Mouse (Mus musculus): ENCODE measurements around the gene Gga1. TPM values are rescaled to one million over a fixed set of nuclear protein-coding genes. Genes with fewer than 3 reads are reported as not detected.

Gga1 gene
- polyA plus RNA-seq, 1 experiment from 2014 or later: 42.5 TPM

DNA sequence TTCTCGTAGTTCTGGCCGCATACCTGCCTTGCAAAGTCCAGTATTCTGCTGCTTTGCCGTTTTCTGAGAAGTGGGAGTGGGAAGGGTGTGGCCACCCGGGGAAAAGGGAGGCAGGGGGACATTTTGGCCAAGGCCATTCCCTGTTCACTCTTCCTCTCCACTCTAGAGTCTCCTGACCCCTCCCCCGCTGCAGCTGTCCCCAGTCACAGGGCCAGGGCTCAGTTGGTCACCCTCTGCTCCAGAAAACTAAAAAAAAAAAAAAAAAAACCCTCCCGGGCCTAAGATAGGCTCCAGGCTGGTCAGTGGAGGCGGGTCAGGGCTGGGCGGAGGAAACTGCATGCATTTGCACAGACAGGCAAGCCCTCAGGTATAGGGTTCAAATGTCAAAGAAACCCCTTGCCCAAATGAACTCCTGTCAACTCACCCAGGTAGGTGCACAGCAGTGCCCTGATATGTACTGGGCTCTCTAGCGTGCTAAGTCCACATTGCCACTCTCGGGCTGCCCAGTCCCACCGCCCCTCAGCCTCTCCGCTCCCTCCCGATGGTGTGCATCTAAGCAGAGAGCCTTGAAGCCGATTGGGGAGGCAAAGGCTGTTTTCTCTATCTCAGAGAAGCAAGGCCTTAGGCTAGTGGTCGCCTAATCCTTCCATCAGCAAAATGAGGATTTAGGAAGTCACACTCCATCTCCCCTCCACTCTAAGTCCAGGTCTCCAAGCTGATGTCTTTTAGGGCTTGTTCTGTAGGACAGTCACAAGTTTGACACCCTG is 50.2 kb downstream of the Gga1 start:
- ATAC-seq (ENCODE audit: low read depth): no peak
- WGBS: 19% methylated on average over 15 of the region's 15 CpGs
- peaks cover 29% of the 10 kb centered on the region for H3K4me1 ChIP-seq (ENCODE audit: control insufficient read depth, insufficient read depth, low read length)

GRCm38 (mm10) chr15:78927788-78928457 is 50.9 kb downstream of the Gga1 start:
- H3K27ac ChIP-seq (replicated peaks; ENCODE audit: low read depth, low read length): peak overlapping the region; percentile 91
- peak overlapping the region; percentile 66 for H3K9ac ChIP-seq (ENCODE audit: low read depth, low read length)
- ATAC-seq (ENCODE audit: low read depth) (peak; percentile 69), DNase-seq (ENCODE audit: low spot score) (peak; percentile 96)
- no peaks in the 10 kb centered on the region for H3K27me3 ChIP-seq (replicated peaks; ENCODE audit: control insufficient read depth, insufficient read depth, low read length)
- peak overlapping the region; percentile 94 for H3K4me2 ChIP-seq (ENCODE audit: low read depth, low read length)
- H3K9me3 ChIP-seq (ENCODE audit: control insufficient read depth, low read length): no peaks in the 10 kb centered on the region
- H3K4me3 ChIP-seq (ENCODE audit: low read depth, low read length): peak overlapping the region; percentile 45
- H3K36me3 ChIP-seq (ENCODE audit: control insufficient read depth, insufficient read depth, low read length): peaks cover 23% of the 10 kb centered on the region
- H3K4me1 ChIP-seq (ENCODE audit: control insufficient read depth, insufficient read depth, low read length): peaks cover 28% of the 10 kb centered on the region
- WGBS: under 1% methylated on average over 21 of the region's 35 CpGs

More for the DNA sequence above, 50.2 kb downstream of the Gga1 start:
- Histone ChIP-seq H3K27me3 (replicated peaks; ENCODE audit: control insufficient read depth, insufficient read depth, low read length) (no peaks in the 10 kb centered on the region), H3K4me3 (ENCODE audit: low read depth, low read length) (peak overlapping the region; percentile 45), H3K4me2 (ENCODE audit: low read depth, low read length) (peak overlapping the region; percentile 94), H3K36me3 (ENCODE audit: control insufficient read depth, insufficient read depth, low read length) (peaks cover 23% of the 10 kb centered on the region), H3K27ac (replicated peaks; ENCODE audit: low read depth, low read length) (peak overlapping the region; percentile 91), H3K9me3 (ENCODE audit: control insufficient read depth, low read length) (no peaks in the 10 kb centered on the region), H3K9ac (ENCODE audit: low read depth, low read length) (peak overlapping the region; percentile 66)
- no peak for DNase-seq (ENCODE audit: low spot score)

GRCm38 (mm10) chr15:78928539-78928938 is 51.5 kb downstream of the Gga1 start:
- H3K27ac ChIP-seq (replicated peaks; ENCODE audit: low read depth, low read length): peak overlapping the region; percentile 91
- no peak for ATAC-seq (ENCODE audit: low read depth)
- peaks cover 23% of the 10 kb centered on the region for H3K36me3 ChIP-seq (ENCODE audit: control insufficient read depth, insufficient read depth, low read length)
- 46% methylated on average over 8 of the region's 8 CpGs for WGBS
- peaks cover 21% of the 10 kb centered on the region for H3K4me1 ChIP-seq (ENCODE audit: control insufficient read depth, insufficient read depth, low read length)
- no peaks in the 10 kb centered on the region for H3K27me3 ChIP-seq (replicated peaks; ENCODE audit: control insufficient read depth, insufficient read depth, low read length)
- no peaks in the 10 kb centered on the region for H3K9me3 ChIP-seq (ENCODE audit: control insufficient read depth, low read length)
- peak overlapping the region; percentile 66 for H3K9ac ChIP-seq (ENCODE audit: low read depth, low read length)
- H3K4me2 ChIP-seq (ENCODE audit: low read depth, low read length): peak overlapping the region; percentile 94
- no peak for DNase-seq (ENCODE audit: low spot score)
- H3K4me3 ChIP-seq (ENCODE audit: low read depth, low read length): peak overlapping the region; percentile 45

- Histone ChIP-seq H3K9ac (ENCODE audit: low read depth, low read length) (no peak overlapping the region), H3K27ac (replicated peaks; ENCODE audit: low read depth, low read length) (no peak overlapping the region), H3K27me3 (replicated peaks; ENCODE audit: control insufficient read depth, insufficient read depth, low read length) (no peaks in the 10 kb centered on the region), H3K4me3 (ENCODE audit: low read depth, low read length) (no peak overlapping the region), H3K4me1 (ENCODE audit: control insufficient read depth, insufficient read depth, low read length) (peaks cover 11% of the 10 kb centered on the region), H3K9me3 (ENCODE audit: control insufficient read depth, low read length) (no peaks in the 10 kb centered on the region), H3K4me2 (ENCODE audit: low read depth, low read length) (no peak overlapping the region), H3K36me3 (ENCODE audit: control insufficient read depth, insufficient read depth, low read length) (peaks cover 23% of the 10 kb centered on the region)
- 78% methylated on average over 6 of the region's 6 CpGs for WGBS
- no peak for ATAC-seq (ENCODE audit: low read depth)
- DNase-seq (ENCODE audit: low spot score): no peak
Measured at GRCm38 (mm10) chr15:78930192-78930706, 53.3 kb downstream of the Gga1 start.

DNA sequence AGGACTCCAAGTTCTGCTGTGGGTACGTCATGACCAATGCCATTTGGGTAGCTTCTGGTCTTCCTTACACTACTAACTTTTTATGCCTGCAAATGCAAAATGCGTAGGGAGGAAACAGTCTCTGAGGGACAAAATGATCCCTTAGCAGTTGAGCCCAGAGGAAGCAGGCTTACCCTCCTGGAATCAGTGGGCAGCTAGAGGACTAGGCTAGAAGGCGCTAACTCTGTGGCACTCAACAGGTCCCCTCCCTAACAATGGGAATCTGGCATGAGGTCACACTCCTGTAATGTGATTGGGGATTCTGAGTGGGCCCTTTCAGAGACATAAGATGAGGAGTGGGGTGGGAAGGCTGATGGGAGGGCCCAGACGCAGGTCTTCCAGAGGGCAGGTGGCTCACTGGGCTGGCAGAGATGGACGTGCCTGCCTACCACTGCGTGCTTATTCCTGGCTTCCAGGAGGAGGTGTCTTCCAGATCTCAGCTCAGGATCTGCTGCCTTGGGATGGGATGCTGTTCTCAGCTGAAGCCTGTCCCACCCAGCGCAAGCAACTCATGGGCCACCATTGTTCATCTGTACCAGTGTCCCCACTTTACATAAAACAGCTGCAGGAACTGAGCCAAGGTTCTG is 53.9 kb downstream of the Gga1 start:
- H3K27ac ChIP-seq (replicated peaks; ENCODE audit: low read depth, low read length): no peak overlapping the region; the same call in 1 of the 2 replicates
- H3K4me3 ChIP-seq (ENCODE audit: low read depth, low read length): no peak overlapping the region
- no peak overlapping the region for H3K4me2 ChIP-seq (ENCODE audit: low read depth, low read length)
- ATAC-seq (ENCODE audit: low read depth) (no peak), DNase-seq (ENCODE audit: low spot score) (peak; percentile 39)
- WGBS: 81% methylated on average over 7 of the region's 7 CpGs
- no peak overlapping the region for H3K9ac ChIP-seq (ENCODE audit: low read depth, low read length)
- H3K9me3 ChIP-seq (ENCODE audit: control insufficient read depth, low read length): no peaks in the 10 kb centered on the region
- peaks cover 23% of the 10 kb centered on the region for H3K36me3 ChIP-seq (ENCODE audit: control insufficient read depth, insufficient read depth, low read length)
- peaks cover 8% of the 10 kb centered on the region for H3K4me1 ChIP-seq (ENCODE audit: control insufficient read depth, insufficient read depth, low read length)
- no peaks in the 10 kb centered on the region for H3K27me3 ChIP-seq (replicated peaks; ENCODE audit: control insufficient read depth, insufficient read depth, low read length)

DNA sequence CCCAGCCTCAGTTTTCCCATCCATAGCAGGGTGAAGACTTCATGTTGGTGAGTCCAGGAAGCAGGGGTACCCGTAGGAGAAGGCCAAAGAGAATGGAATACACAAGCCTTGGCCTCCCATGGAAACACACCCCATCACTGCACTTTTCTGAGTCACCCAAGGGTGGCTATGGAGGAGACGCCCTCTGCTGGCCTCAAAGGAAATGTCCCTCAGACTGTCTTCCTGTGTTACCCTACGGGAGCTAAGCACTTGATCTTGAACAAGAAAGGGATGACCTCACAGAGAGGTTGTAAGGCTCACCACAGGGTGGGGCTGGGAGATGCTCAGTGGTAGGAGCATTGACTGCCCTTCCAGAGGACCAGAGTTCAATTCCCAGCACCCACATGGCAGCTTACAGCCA is 54.6 kb downstream of the Gga1 start:
- no peak for ATAC-seq (ENCODE audit: low read depth)
- peaks cover 24% of the 10 kb centered on the region for H3K36me3 ChIP-seq (ENCODE audit: control insufficient read depth, insufficient read depth, low read length)
- no peak overlapping the region for H3K9ac ChIP-seq (ENCODE audit: low read depth, low read length)
- no peaks in the 10 kb centered on the region for H3K27me3 ChIP-seq (replicated peaks; ENCODE audit: control insufficient read depth, insufficient read depth, low read length)
- no peaks in the 10 kb centered on the region for H3K9me3 ChIP-seq (ENCODE audit: control insufficient read depth, low read length)
- peaks cover 5% of the 10 kb centered on the region; the same call in 1 of the 2 replicates for H3K4me1 ChIP-seq (ENCODE audit: control insufficient read depth, insufficient read depth, low read length)
- H3K4me3 ChIP-seq (ENCODE audit: low read depth, low read length): no peak overlapping the region
- 28% methylated on average over 3 of the region's 3 CpGs for WGBS
- H3K4me2 ChIP-seq (ENCODE audit: low read depth, low read length): no peak overlapping the region
- H3K27ac ChIP-seq (replicated peaks; ENCODE audit: low read depth, low read length): no peak overlapping the region; the same call in 1 of the 2 replicates
- DNase-seq (ENCODE audit: low spot score): peak; percentile 28

DNA sequence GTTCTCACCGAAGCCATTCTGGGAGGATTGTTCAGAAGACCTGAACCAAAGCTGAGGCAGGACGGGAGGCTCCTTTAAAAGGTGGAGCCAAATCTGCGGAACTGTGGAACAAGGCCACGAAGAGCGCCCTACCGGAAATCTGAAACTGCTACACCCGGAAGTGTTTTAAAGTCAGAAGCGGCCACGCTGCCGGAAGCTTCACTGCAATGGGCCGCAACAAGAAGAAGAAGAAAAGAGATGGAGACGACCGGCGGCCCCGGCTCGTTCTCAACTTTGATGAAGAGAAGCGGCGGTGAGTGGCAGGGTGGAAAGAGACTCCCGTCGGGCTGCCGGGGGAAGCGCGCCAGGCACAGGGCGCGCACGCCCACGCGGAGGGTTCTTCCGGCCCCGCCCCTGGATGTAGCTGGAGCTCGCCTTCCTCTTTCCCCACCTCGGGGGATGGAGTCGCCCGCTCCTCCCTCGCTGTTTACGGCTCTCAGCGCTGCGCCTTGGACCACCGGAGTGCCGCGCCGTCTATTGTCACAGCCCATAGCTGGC is 57.9 kb downstream of the Gga1 start, which contains the start of gene Nol12:
Gene Nol12, plus strand, starts transcription at position 150 of the 537 bp plus-strand sequence.
- H3K4me1 ChIP-seq (ENCODE audit: control insufficient read depth, insufficient read depth, low read length): peaks cover 5% of the 10 kb centered on the region; the same call in 1 of the 2 replicates
- no peaks in the 10 kb centered on the region for H3K9me3 ChIP-seq (ENCODE audit: control insufficient read depth, low read length)
- peak; percentile 96 for DNase-seq (ENCODE audit: low spot score)
- peak within 1 kb of the TSS; percentile 84 for H3K27ac ChIP-seq (replicated peaks; ENCODE audit: low read depth, low read length)
- H3K36me3 ChIP-seq (ENCODE audit: control insufficient read depth, insufficient read depth, low read length): peaks cover 44% of the 10 kb centered on the region
- ATAC-seq (ENCODE audit: low read depth): peak; percentile 90
- no peaks in the 10 kb centered on the region for H3K27me3 ChIP-seq (replicated peaks; ENCODE audit: control insufficient read depth, insufficient read depth, low read length)
- under 1% methylated on average over 24 of the region's 42 CpGs for WGBS
- peak within 1 kb of the TSS; percentile 51 for H3K4me3 ChIP-seq (ENCODE audit: low read depth, low read length)
- peak within 1 kb of the TSS; percentile 62 for H3K4me2 ChIP-seq (ENCODE audit: low read depth, low read length)
- H3K9ac ChIP-seq (ENCODE audit: low read depth, low read length): peak within 1 kb of the TSS; percentile 62

DNA sequence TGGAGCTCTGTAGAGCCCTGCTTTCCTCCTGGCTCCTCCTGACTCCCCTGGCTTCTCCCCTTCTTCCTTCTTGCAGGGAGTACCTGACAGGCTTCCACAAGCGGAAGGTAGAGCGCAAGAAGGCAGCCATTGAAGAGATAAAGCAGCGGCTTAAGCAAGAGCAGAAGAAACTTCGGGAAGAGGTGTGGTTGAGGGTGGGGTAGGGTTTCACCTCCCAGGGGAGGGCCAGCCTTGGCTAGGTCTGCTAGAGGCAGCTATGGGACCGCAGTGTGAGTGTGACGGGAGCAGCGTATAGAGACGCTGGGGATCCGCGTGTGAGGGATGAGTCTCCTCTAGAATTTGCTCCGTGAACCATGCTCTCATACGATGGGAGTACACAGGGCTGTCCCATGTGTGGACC is 59.4 kb downstream of the Gga1 start:
- no peak for DNase-seq (ENCODE audit: low spot score)
- peaks cover 5% of the 10 kb centered on the region; the same call in 1 of the 2 replicates for H3K4me1 ChIP-seq (ENCODE audit: control insufficient read depth, insufficient read depth, low read length)
- H3K4me3 ChIP-seq (ENCODE audit: low read depth, low read length): no peak overlapping the region
- H3K4me2 ChIP-seq (ENCODE audit: low read depth, low read length): 0 out of 2 replicates have a peak overlapping the region, but pooled peaks have one; percentile 8
- no peak for ATAC-seq (ENCODE audit: low read depth)
- 89% methylated on average over 12 of the region's 12 CpGs for WGBS
- no peaks in the 10 kb centered on the region for H3K9me3 ChIP-seq (ENCODE audit: control insufficient read depth, low read length)
- H3K27ac ChIP-seq (replicated peaks; ENCODE audit: low read depth, low read length): no peak overlapping the region
- no peaks in the 10 kb centered on the region for H3K27me3 ChIP-seq (replicated peaks; ENCODE audit: control insufficient read depth, insufficient read depth, low read length)
- H3K9ac ChIP-seq (ENCODE audit: low read depth, low read length): no peak overlapping the region
- peaks cover 47% of the 10 kb centered on the region for H3K36me3 ChIP-seq (ENCODE audit: control insufficient read depth, insufficient read depth, low read length)

All from embryonic facial prominence, embryonic 14.5 days (tissue).